Mouse (Mus musculus) layer of hippocampus, postnatal 14 days (tissue): ENCODE results near the gene Wipf2. TPM values are rescaled to one million over a fixed set of nuclear protein-coding genes. Genes with fewer than 3 reads are reported as not detected.

Source experiments
- total RNA-seq, 2 experiments: library from RNA; stranded (reverse); gene quantifications; 2 replicates each; pipeline ENCODE4 v1.2.3; 2021

The Wipf2 gene
- total RNA-seq, 2 experiments from 2014 or later, result 35.8 to 43.8 TPM

Other genes starting within 250 kb of the Wipf2 start
- 10 to 100 TPM; 10.1 to 13.3 TPM for gene Gm12355, start 238.0 kb upstream of the Wipf2 start, total RNA-seq
- gene Gsdma3, start 237.3 kb upstream of the Wipf2 start, total RNA-seq, result not detected
- not detected for gene Gsdma2, start 216.9 kb upstream of the Wipf2 start, total RNA-seq
- not detected for gene Gsdma, start 199.3 kb upstream of the Wipf2 start, total RNA-seq
- gene Psmd3, start 181.1 kb upstream of the Wipf2 start, total RNA-seq, result 100 to 1,000 TPM; 122 to 126 TPM
- not detected for gene Csf3, start 162.4 kb upstream of the Wipf2 start, total RNA-seq
- gene Med24, start 134.2 kb upstream of the Wipf2 start, total RNA-seq, result 100 to 1,000 TPM; 109 to 110 TPM
- 1,000 to 10,000 TPM; 1,264 to 1,291 TPM for gene Thra, start 123.0 kb upstream of the Wipf2 start, total RNA-seq
- 10 to 100 TPM; 53.3 to 65.3 TPM for gene Nr1d1, start 88.3 kb upstream of the Wipf2 start, total RNA-seq
- 100 to 1,000 TPM; 149 to 161 TPM for gene Msl1, start 68.1 kb upstream of the Wipf2 start, total RNA-seq
- 10 to 100 TPM; 56.7 to 59.7 TPM for gene Casc3, start 58.7 kb upstream of the Wipf2 start, total RNA-seq
- 100 to 1,000 TPM; 159 to 165 TPM for gene Rapgefl1, start 26.9 kb upstream of the Wipf2 start, total RNA-seq
- under 1 TPM; 0.81 to 0.97 TPM for gene Cdc6, start 44.2 kb downstream of the Wipf2 start, total RNA-seq
- gene Rara, start 64.2 kb downstream of the Wipf2 start, total RNA-seq, result 10 to 100 TPM; 20.2 to 20.3 TPM
- 1 to 10 TPM; 2.2 TPM for gene Gjd3, start 119.4 kb downstream of the Wipf2 start, total RNA-seq
- gene Top2a, start 160.6 kb downstream of the Wipf2 start, total RNA-seq, result 1 to 10 TPM; 8.1 to 9.8 TPM
- 100 to 1,000 TPM in 1 of 2 experiments, 10 to 100 TPM in 1; 93.6 to 121 TPM for gene Igfbp4, start 177.6 kb downstream of the Wipf2 start, total RNA-seq
- gene Tns4, start 225.7 kb downstream of the Wipf2 start, total RNA-seq, result under 1 TPM; 0.09 to 0.21 TPM